Mouse (Mus musculus): ENCODE measurements around the gene Gm20795. TPM values are rescaled to one million over a fixed set of nuclear protein-coding genes. Genes with fewer than 3 reads are reported as not detected.
"Not testable (repeated sequence)": the region's sequence is repeated elsewhere in the genome, so short reads cannot be mapped to it uniquely, and the experiment has no call there.

The Gm20795 gene
- total RNA-seq (2021) = not detected

DNA sequence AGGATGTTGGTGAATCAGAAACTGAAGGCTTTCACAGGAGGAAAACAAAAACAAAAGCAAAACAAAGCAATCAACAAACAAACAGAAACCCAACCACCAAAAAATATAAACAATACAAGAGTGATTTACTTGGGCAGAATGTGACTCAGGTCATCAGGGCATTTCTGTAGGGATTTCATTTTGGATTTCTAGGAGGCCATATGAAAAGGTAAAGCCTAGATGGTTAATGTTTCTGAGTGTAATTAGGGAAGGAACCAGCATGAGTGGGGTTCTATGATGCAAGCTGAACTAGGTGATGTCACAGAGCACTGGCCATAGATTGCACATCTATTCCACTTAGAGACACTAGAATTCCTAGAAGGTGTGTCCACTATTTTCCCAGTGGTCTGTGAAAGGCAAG is at the start of gene Gm20795:
TSS of gene Gm20795 (plus strand) at position 301 of the 400 bp plus-strand sequence.
- intact Hi-C loops (cut with DNase I); DNase-seq (ENCODE audit: extremely low spot score in 1 of 2, low spot score in 2 of 2): not testable (repeated sequence)

DNA sequence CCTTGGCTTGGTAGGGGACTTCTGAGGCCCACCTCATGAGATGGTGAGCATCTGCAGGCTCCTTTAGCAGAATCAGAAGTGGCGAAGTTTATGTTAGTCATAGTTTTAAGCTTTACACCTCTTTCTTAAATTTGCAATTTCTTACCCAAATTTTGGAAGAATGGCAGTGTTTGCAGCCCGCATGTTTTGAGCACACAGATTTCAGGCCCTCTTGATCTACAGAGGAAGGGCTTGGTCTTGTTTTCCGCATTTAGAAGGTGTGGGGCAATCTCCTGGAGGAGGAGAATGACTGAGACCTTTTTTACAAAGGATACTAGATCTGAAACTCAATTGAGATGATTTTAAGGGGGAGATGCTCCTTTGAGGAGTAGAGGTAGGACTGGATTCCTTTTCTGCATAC is 29.0 kb upstream of the Gm20795 start, which contains the start of gene Gm21797:
TSS of gene Gm21797 (minus strand) at position 101 of the 400 bp plus-strand sequence.
- intact Hi-C loops (cut with DNase I); DNase-seq (ENCODE audit: extremely low spot score in 1 of 2, low spot score in 2 of 2): not testable (repeated sequence)

Other genes starting within 250 kb of the Gm20795 start
- gene Gm21852, start 152.9 kb upstream of the Gm20795 start, total RNA-seq (2021) = not detected
- gene Gm21797, start 29.1 kb upstream of the Gm20795 start, total RNA-seq (2021) = not detected

Data from left cerebral cortex, postnatal 10 days (tissue).